In the genomic region with DNA sequence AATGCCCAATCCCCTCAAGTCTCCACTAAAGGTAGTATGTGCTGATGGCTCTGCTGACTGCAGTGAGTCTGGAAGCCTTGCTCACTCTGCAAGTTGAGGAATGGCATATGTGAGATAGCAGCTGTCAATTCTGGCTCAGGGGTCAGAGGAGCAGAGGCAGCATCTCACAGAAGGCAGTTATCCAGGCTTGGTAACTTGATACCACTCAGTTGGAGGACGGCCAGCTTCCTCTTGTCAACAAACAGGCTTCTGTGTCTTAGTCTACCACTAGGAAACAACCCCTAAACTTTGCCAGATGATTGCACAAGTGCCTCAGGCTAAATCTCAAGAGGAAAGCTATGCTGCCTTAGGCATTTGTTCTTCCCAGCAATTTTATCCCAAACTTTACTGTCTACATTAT, we compare ENCODE assay signal across 11 mouse cellular contexts. TPM values are rescaled to one million over a fixed set of nuclear protein-coding genes. Genes with fewer than 3 reads are reported as not detected.
DNase-seq lines count a peak whose midpoint lies in the region; ATAC-seq and TF ChIP-seq lines count a peak whose summit lies in the region.
"Had no signal": no experiment of that assay in that cellular context is flagged by ENCODE, and none has a peak within 500 bp of the region (broad histone marks: within the 10 kb centered on the region; RNA-seq: fewer than 3 reads in every experiment).

No protein-coding gene starts in this region.

- no peak for ATAC-seq in limb, embryonic 14.5 days (ENCODE audit: low FRiP score, low read depth)
- no peak for ATAC-seq in megakaryocyte, adult 5-6 weeks (ENCODE audit: poor library complexity, severe bottlenecking)
- ATAC-seq in midbrain, embryonic 16.5 days = no peak

- no peaks in the 10 kb centered on the region for H3K9me3 ChIP-seq in limb, embryonic 14.5 days (ENCODE audit: control insufficient read depth, low read length)
- no peaks in the 10 kb centered on the region for H3K9me3 ChIP-seq in limb, embryonic 10.5 days (replicated peaks)
- no peaks in the 10 kb centered on the region for H3K9me3 ChIP-seq in midbrain, embryonic 16.5 days (replicated peaks; ENCODE audit: control insufficient read depth, low read length, poor library complexity, severe bottlenecking)
- H3K9me3 ChIP-seq: lung, embryonic 15.5 days had no signal

- H3K9ac ChIP-seq in limb, embryonic 14.5 days (ENCODE audit: low read depth, low read length, severe bottlenecking) = no peak overlapping the region
- no peak overlapping the region for H3K9ac ChIP-seq in midbrain, embryonic 16.5 days (ENCODE audit: low read depth, low read length)
- H3K9ac ChIP-seq: lung, embryonic 15.5 days had no signal

- peak; percentile 39 for DNase-seq in limb, embryonic 14.5 days (ENCODE audit: low spot score)
- DNase-seq in limb, embryonic 10.5 days (ENCODE audit: low spot score) = no peak
- DNase-seq in brain, adult 2 months (ENCODE audit: low read depth, low spot score) = peak; percentile 1
- peak; percentile 4 to 13 for DNase-seq in gastrocnemius, postnatal 36 days
- peak; percentile 2 for DNase-seq in lung, postnatal 14 days
- DNase-seq in urinary bladder, adult 18-20 months (ENCODE audit: low spot score in 2 of 2) = no peak

- WGBS in limb, embryonic 14.5 days = 32% methylated on average over 1 of the region's 1 CpGs
- WGBS in limb, embryonic 10.5 days = 13% methylated on average over 1 of the region's 1 CpGs
- WGBS in midbrain, embryonic 16.5 days = 36% methylated on average over 1 of the region's 1 CpGs

- H3K36me3 ChIP-seq in limb, embryonic 14.5 days (ENCODE audit: control insufficient read depth, insufficient read depth, low read length) = no peaks in the 10 kb centered on the region
- H3K36me3 ChIP-seq in limb, embryonic 10.5 days = no peaks in the 10 kb centered on the region
- no peaks in the 10 kb centered on the region for H3K36me3 ChIP-seq in midbrain, embryonic 16.5 days (ENCODE audit: control insufficient read depth, insufficient read depth, low read length)
- H3K36me3 ChIP-seq: lung, embryonic 15.5 days had no signal

- H3K4me2 ChIP-seq in limb, embryonic 14.5 days (replicated peaks; ENCODE audit: low read depth, low read length, severe bottlenecking) = no peak overlapping the region
- H3K4me2 ChIP-seq in midbrain, embryonic 16.5 days (ENCODE audit: low read length) = no peak overlapping the region
- H3K4me2 ChIP-seq: lung, embryonic 15.5 days had no signal

- no peak overlapping the region for H3K27ac ChIP-seq in limb, embryonic 14.5 days (replicated peaks; ENCODE audit: low read depth, low read length)
- H3K27ac ChIP-seq in limb, embryonic 10.5 days = no peak overlapping the region
- no peak overlapping the region for H3K27ac ChIP-seq in midbrain, embryonic 16.5 days (ENCODE audit: low read length)
- H3K27ac ChIP-seq: kidney, postnatal 0 days; lung, embryonic 15.5 days had no signal

- H3K4me3 ChIP-seq in limb, embryonic 14.5 days (replicated peaks; ENCODE audit: low read length) = no peak overlapping the region
- H3K4me3 ChIP-seq in limb, embryonic 10.5 days = no peak overlapping the region
- H3K4me3 ChIP-seq in midbrain, embryonic 16.5 days (ENCODE audit: low read depth, low read length) = no peak overlapping the region
- H3K4me3 ChIP-seq: lung, embryonic 15.5 days had no signal

- intact Hi-C loops in gastrocnemius, postnatal 36 days (cut with DNase I) = no loop called here

- TF ChIP-seq POLR2A in limb, embryonic 14.5 days (IDR thresholded peaks at IDR 0.05; ENCODE audit: borderline replicate concordance, extremely low read depth, insufficient read depth, insufficient read length) = no peak

- H3K4me1 ChIP-seq in limb, embryonic 14.5 days (ENCODE audit: control insufficient read depth, insufficient read depth, low read length) = no peaks in the 10 kb centered on the region
- H3K4me1 ChIP-seq in limb, embryonic 10.5 days = no peaks in the 10 kb centered on the region
- no peaks in the 10 kb centered on the region for H3K4me1 ChIP-seq in midbrain, embryonic 16.5 days (ENCODE audit: control insufficient read depth, insufficient read depth, low read length)
- H3K4me1 ChIP-seq: lung, embryonic 15.5 days had no signal

- no peaks in the 10 kb centered on the region for H3K27me3 ChIP-seq in limb, embryonic 14.5 days (ENCODE audit: control insufficient read depth, insufficient read depth, low read length)
- no peaks in the 10 kb centered on the region for H3K27me3 ChIP-seq in limb, embryonic 10.5 days (ENCODE audit: low read depth, poor library complexity, severe bottlenecking)
- no peaks in the 10 kb centered on the region for H3K27me3 ChIP-seq in midbrain, embryonic 16.5 days (ENCODE audit: control insufficient read depth, insufficient read depth, low read depth, low read length)

RNA-seq across cellular contexts. Expression of gene Gabre, which starts 55.7 kb away (rescaled TPM):
- 18.2 and 29.2 TPM in 2 replicates for polyA plus RNA-seq in limb, embryonic 14.5 days (2012; rRNA removed)
- 3.9 and 4.6 TPM in 2 replicates for polyA plus RNA-seq in limb, embryonic 14.5 days (2014; fragmentation: Nextera tagmentation; extraction: Ambion mirVana)
- polyA plus RNA-seq in limb, embryonic 10.5 days (2016; fragmentation: Nextera tagmentation; extraction: Ambion mirVana) = 0.85 and 2.0 TPM in 2 replicates
- under 1 TPM; 0.07 to 0.23 TPM for total RNA-seq in gastrocnemius, postnatal 36 days (2021)
- total RNA-seq in megakaryocyte, adult 5-6 weeks (2015) = not detected in 2 replicates
- not detected in 2 replicates for total RNA-seq in megakaryocyte, adult 5-6 weeks (2017)
- 0.52 and 0.90 TPM in 2 replicates for polyA plus RNA-seq in midbrain, embryonic 16.5 days (2015; fragmentation: Nextera tagmentation; extraction: Ambion mirVana)

RNA-seq across cellular contexts. Expression of gene Magea10, which starts 56.3 kb away (rescaled TPM):
- not detected in 2 replicates for polyA plus RNA-seq in limb, embryonic 14.5 days (2012; rRNA removed)
- 0.11 TPM in 1 of 2 replicates, not detected in the other for polyA plus RNA-seq in limb, embryonic 14.5 days (2014; fragmentation: Nextera tagmentation; extraction: Ambion mirVana)
- not detected in 2 replicates for polyA plus RNA-seq in limb, embryonic 10.5 days (2016; fragmentation: Nextera tagmentation; extraction: Ambion mirVana)
- total RNA-seq in gastrocnemius, postnatal 36 days (2021) = not detected
- not detected in 2 replicates for total RNA-seq in megakaryocyte, adult 5-6 weeks (2015)
- not detected in 2 replicates for total RNA-seq in megakaryocyte, adult 5-6 weeks (2017)
- polyA plus RNA-seq in midbrain, embryonic 16.5 days (2015; fragmentation: Nextera tagmentation; extraction: Ambion mirVana) = not detected in 2 replicates
- polyA plus RNA-seq: kidney, postnatal 0 days; lung, embryonic 15.5 days; stomach, embryonic 16.5 days had no signal

Comparison
In these comparisons a context has a peak if more than half of its experiments do, and no peak if none do; other contexts are left out.
1. DNase-seq: peak in limb, embryonic 14.5 days (single experiment), brain, adult 2 months (single experiment), gastrocnemius, postnatal 36 days (2 of 2) and lung, postnatal 14 days (single experiment); none in limb, embryonic 10.5 days (single experiment) and urinary bladder, adult 18-20 months (0 of 2).